Mouse (Mus musculus) thymus, postnatal 14 days (tissue): Measurements from ENCODE around the gene Cbr4.

Source experiments
- DNase-seq: peaks from one replicate; pipeline ENCODE4 v3.0.0; 2021

Cbr4 gene

GRCm38 (mm10) chr8:61487597-61488156, at the start of gene Cbr4:
Cbr4 (plus strand) TSS chr8:61487734.
- DNase-seq, result peak; percentile 87

- no peak for DNase-seq
Measured at GRCm38 (mm10) chr8:61442988-61443387, 44.5 kb upstream of the Cbr4 start.

- no peak for DNase-seq
Measured at GRCm38 (mm10) chr8:61444358-61444757, 43.2 kb upstream of the Cbr4 start.

GRCm38 (mm10) chr8:61446329-61446728, 41.2 kb upstream of the Cbr4 start:
- no peak for DNase-seq

- DNase-seq, result no peak
Measured at GRCm38 (mm10) chr8:61448100-61448499, 39.4 kb upstream of the Cbr4 start.

GRCm38 (mm10) chr8:61448881-61449280, 38.7 kb upstream of the Cbr4 start:
- no peak for DNase-seq

GRCm38 (mm10) chr8:61450916-61451575, 36.5 kb upstream of the Cbr4 start:
- no peak for DNase-seq

- no peak for DNase-seq
Measured at GRCm38 (mm10) chr8:61451721-61452337, 35.7 kb upstream of the Cbr4 start.

GRCm38 (mm10) chr8:61459763-61460162, 27.8 kb upstream of the Cbr4 start:
- DNase-seq, result no peak

- no peak for DNase-seq
Measured at GRCm38 (mm10) chr8:61462221-61462620, 25.3 kb upstream of the Cbr4 start.

GRCm38 (mm10) chr8:61464393-61464792, 23.1 kb upstream of the Cbr4 start:
- DNase-seq, result no peak

GRCm38 (mm10) chr8:61466696-61467552, 20.6 kb upstream of the Cbr4 start:
- no peak for DNase-seq

- DNase-seq, result no peak
Measured at GRCm38 (mm10) chr8:61467553-61467815, 20.1 kb upstream of the Cbr4 start.

GRCm38 (mm10) chr8:61470213-61470612, 17.3 kb upstream of the Cbr4 start:
- no peak for DNase-seq

- DNase-seq, result no peak
Measured at GRCm38 (mm10) chr8:61475251-61475673, 12.3 kb upstream of the Cbr4 start.

- no peak for DNase-seq
Measured at GRCm38 (mm10) chr8:61476160-61476559, 11.4 kb upstream of the Cbr4 start.

- DNase-seq, result no peak
Measured at GRCm38 (mm10) chr8:61478150-61478549, 9.4 kb upstream of the Cbr4 start.

GRCm38 (mm10) chr8:61478793-61479192, 8.7 kb upstream of the Cbr4 start:
- no peak for DNase-seq

GRCm38 (mm10) chr8:61479506-61480214, 7.9 kb upstream of the Cbr4 start:
- DNase-seq, result peak; percentile 62

- no peak for DNase-seq
Measured at GRCm38 (mm10) chr8:61480260-61480967, 7.1 kb upstream of the Cbr4 start.

GRCm38 (mm10) chr8:61486923-61487529, 508 bp upstream of the Cbr4 start:
- DNase-seq, result no peak

GRCm38 (mm10) chr8:61488631-61489030, 1.1 kb downstream of the Cbr4 start:
- DNase-seq, result peak; percentile 8
